Mouse (Mus musculus): ENCODE measurements around the gene Fgr. TPM values are rescaled to one million over a fixed set of nuclear protein-coding genes. Genes with fewer than 3 reads are reported as not detected.

Fgr gene
- polyA plus RNA-seq, 1 experiment from 2014 or later = 0.23 TPM

Other genes starting within 250 kb of the Fgr start
- 3.2 and 6.0 TPM in 2 replicates for gene Xkr8, start 241.5 kb upstream of the Fgr start, polyA plus RNA-seq (2014; fragmentation: Nextera tagmentation; extraction: Ambion mirVana)
- gene Smpdl3b, start 216.8 kb upstream of the Fgr start, polyA plus RNA-seq (2014; fragmentation: Nextera tagmentation; extraction: Ambion mirVana) = 1.3 and 1.5 TPM in 2 replicates
- 79.1 and 89.1 TPM in 2 replicates for gene Rpa2, start 205.8 kb upstream of the Fgr start, polyA plus RNA-seq (2014; fragmentation: Nextera tagmentation; extraction: Ambion mirVana)
- gene Themis2, start 177.7 kb upstream of the Fgr start, polyA plus RNA-seq (2014; fragmentation: Nextera tagmentation; extraction: Ambion mirVana) = 0.42 and 0.45 TPM in 2 replicates
- gene Ppp1r8, start 130.9 kb upstream of the Fgr start, polyA plus RNA-seq (2014; fragmentation: Nextera tagmentation; extraction: Ambion mirVana) = 101 and 120 TPM in 2 replicates
- 176 and 191 TPM in 2 replicates for gene Stx12, start 89.6 kb upstream of the Fgr start, polyA plus RNA-seq (2014; fragmentation: Nextera tagmentation; extraction: Ambion mirVana)
- gene Fam76a, start 51.5 kb upstream of the Fgr start, polyA plus RNA-seq (2014; fragmentation: Nextera tagmentation; extraction: Ambion mirVana) = 44.2 and 47.1 TPM in 2 replicates
- gene Ahdc1, start 37.2 kb downstream of the Fgr start, polyA plus RNA-seq (2014; fragmentation: Nextera tagmentation; extraction: Ambion mirVana) = 8.6 and 12.2 TPM in 2 replicates
- gene Wasf2, start 156.4 kb downstream of the Fgr start, polyA plus RNA-seq (2014; fragmentation: Nextera tagmentation; extraction: Ambion mirVana) = 28.3 and 30.4 TPM in 2 replicates
- gene Cd164l2, start 238.0 kb downstream of the Fgr start, polyA plus RNA-seq (2014; fragmentation: Nextera tagmentation; extraction: Ambion mirVana) = 0.43 and 1.4 TPM in 2 replicates
- 0.62 and 1.1 TPM in 2 replicates for gene Gpr3, start 238.4 kb downstream of the Fgr start, polyA plus RNA-seq (2014; fragmentation: Nextera tagmentation; extraction: Ambion mirVana)